Mouse (Mus musculus) c-Kit-positive CD71-negative TER-119-negative erythroid progenitor cells, embryonic 14.5 days (primary cell): ENCODE measurements around the gene Ifi214.
"Not testable (repeated sequence)": the region's sequence is repeated elsewhere in the genome, so short reads cannot be mapped to it uniquely, and the experiment has no call there.

Experiments
- DNase-seq: peaks from one replicate; pipeline ENCODE4 v3.0.0-alpha.2; 2013; ENCODE audit warnings: low read depth

The Ifi214 gene

DNA sequence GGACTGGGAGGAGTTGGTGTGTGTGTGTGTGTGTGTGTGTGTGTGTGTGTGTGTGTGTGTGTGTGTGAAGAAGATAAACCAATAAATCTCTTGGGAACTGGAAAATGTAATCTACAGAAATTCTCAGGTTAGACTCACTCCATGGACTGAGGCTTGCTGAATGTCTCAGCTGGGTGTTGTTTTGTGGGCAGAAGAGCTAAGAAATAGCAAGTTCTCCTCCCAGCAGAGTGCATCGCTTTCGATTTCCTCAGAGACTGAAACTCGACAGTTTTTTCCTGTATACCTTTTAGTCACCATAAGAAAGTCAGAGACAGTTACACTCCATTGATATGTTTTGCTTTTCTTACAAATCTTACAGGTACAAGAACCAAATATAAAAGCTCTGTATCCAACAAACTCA is at the start of gene Ifi214:
TSS of gene Ifi214 (minus strand) at position 167 of the 400 bp plus-strand sequence.
- DNase-seq, result not testable (repeated sequence)

DNA sequence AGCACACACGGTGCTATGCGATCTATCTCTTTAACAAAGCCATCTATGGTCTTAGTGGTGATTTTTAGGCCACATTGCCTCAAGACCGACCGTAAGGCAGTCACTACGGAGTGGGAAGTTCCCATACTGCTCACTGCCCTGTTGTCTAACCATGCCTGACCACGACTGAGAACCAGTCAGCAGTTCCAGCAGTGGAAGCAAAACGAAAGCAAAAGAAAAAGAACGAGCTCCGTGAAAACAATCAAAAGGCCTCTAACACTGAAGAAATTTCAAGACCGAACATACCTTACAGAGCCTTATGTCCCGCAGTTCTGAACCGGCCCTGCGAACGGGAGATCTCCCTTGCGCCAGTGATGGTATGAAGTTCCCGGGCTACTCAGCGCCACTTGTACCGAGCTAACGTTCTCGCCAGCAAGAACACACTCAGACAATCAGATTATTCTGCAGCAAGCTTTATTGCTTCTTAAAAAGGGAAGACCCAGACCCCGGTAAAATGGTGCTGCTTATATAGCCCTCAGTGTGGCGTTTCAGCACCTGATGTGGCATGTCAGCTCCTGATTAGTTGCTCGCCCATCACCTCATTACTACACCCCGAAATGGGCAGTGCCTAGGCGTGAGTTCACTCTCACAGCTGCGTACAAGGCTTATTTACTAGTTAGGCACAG is 44.3 kb upstream of the Ifi214 start:
- no peak for DNase-seq

DNA sequence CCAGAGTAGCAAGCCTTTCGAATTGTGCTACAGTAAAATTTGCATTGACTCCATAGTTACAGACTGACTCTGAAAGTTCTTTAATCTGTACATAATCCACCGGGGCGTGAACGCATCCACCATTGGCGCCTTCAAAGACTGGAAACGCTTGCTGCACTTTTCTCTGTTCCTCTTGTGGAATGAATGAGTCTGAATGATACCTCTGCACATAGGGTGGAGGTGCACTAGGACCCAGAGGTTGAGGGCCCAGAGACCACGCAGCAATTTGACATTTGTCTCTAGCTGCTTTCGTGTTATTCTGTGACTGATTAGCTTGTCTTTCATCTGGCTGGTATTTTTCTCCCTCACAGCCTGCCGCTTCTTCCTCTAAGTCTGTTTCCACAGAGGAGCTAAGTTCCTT is 43.3 kb upstream of the Ifi214 start:
- no peak for DNase-seq

DNA sequence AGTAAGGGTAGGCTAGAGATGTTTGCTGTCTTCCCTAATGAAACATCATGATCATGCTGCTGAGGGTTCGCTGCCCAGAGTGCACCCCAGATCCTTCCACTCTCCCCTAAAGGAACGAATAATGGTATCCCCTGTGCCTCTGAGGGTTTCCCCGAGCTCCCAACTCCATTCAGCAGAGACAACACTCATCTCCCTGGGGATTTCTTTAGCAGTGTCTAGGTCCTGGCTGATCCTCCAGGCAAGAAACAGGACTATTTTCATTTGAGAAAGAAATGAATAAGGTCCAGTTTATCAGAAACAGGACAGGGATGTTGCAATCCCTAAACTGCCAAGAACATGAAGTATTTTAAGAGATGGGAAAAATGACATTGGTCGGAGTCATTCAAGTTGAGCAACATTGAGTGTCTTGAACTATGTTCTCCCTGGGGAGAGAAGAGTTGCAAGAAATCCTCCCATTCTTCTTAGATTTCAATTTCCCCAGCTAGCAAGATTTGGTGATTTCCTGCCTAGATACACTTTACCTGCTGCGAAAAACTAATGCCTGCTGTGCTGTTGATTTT is 14.8 kb upstream of the Ifi214 start:
- DNase-seq, result not testable (repeated sequence)

DNA sequence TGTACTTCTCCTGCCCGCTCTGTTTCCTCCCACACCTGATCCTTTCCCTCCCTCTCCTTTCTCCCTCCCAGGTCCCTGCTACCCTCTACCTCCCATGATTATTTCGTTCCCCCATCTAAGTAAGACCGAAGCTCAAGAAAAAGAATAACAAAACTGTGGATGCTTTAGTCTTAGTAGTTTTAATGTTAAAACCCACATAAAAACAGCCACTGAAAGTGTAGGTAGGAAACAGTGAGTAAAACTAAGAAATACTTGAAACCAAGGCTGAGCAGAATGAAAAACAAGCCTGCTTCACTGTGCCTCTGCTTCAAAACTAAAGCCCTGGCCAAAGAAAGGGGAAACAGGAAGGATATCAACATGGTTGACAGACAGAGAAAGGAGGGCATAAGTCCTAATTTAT is 13.0 kb upstream of the Ifi214 start:
- not testable (repeated sequence) for DNase-seq

DNA sequence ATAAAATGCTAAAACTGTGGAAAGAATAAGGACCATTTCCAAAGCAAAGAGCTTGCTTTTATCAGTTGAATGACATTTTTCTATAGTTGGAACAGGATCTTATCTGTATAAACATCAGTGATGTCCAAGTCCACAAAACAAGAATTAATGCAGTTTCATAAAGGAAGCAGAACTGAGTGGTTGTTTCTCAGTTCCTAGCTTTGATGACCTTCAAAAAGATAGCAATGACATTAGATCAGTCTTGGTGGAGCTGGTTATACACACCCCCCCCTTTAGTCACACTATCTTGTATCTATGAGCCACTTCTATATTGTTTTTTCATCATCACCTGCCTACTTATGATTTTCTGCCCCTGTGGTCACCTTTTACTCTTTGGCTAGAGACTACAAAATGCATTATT is 14.3 kb downstream of the Ifi214 start:
- DNase-seq, result no peak

DNA sequence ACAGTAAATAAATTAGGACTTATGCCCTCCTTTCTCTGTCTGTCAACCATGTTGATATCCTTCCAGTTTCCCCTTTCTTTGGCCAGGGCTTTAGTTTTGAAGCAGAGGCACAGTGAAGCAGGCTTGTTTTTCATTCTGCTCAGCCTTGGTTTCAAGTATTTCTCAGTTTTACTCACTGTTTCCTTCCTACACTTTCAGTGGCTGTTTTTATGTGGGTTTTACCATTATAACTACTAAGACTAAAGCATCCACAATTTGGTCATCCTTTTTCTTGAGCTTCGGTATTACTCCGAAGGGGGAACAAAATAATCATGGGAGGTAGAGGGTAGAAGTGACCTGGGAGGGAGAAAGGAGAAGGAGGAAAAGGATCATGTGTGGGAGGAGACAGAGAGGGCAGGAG is 25.2 kb downstream of the Ifi214 start:
- not testable (repeated sequence) for DNase-seq

DNA sequence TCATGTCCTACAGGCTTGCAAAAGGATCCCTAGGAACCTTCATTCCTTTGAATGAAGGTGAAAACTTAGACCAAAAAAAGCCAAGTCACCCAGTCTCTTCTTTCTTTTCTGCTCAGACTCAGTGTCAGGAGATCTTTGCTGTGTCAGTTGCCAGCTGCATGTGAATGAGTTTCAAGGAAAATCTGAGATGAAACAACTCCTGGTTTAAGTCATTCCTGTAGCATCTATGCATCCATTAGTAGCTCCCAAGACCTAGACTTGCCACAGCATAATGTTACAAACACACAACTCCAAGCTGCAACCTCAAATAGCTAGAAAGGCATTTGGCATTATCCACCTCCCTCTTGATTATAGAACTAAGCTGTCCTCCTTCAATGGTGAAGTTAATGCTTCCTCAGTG is 44.3 kb downstream of the Ifi214 start:
- DNase-seq, result not testable (repeated sequence)

DNA sequence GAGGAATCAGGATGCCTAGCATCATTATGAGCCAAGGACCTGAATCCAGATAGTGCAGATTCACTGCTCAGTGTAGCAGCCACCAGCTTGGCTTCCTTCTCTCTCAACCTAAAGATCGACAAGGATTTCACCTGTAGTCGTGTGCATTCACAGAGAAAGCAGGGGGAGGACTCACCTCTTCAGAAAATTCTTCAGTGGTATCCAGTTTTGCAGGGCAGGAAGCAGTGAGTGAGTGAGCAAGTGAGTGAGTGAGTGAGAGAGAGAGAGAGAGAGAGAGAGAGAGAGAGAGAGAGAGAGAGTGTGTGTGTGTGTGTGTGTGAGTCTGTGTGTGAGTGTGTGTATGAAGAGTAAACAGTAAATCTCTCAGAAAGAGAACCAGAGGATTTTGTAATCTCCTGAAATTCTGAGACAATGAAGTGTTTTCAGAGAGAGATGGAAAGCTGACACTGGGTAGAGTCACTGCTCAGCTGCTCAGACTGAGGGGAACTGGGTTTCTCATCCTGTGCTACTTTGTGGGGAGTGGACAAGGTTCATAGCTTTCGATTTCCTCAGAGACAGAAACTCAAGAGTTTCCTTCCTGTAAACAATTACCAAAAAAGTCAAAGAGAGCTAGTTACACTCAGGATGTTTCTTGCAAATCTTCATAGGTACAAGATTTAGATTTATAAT is 44.8 kb downstream of the Ifi214 start, which contains the start of gene Ifi206:
TSS of gene Ifi206 (minus strand) at position 230 of the 669 bp plus-strand sequence.
- DNase-seq, result not testable (repeated sequence)

DNA sequence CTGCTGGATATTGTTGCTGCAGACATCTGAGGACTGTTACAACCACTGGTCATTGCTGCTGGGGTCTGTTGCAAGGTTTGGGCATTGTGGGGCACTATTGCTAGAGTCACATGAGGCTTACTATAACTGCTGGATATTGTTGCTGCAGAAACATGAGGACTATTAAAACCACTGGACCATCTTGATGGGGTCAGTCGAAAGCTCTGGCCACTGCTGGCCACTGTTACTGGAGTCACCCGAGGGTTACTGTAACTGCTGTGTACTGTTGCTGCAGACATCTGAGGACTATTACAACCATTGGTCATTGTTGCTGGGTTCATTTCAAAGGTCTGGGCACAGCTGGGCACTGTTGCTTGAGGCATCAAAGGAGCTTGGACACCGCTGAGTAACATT is 54.6 kb downstream of the Ifi214 start:
- DNase-seq, result not testable (repeated sequence)

DNA sequence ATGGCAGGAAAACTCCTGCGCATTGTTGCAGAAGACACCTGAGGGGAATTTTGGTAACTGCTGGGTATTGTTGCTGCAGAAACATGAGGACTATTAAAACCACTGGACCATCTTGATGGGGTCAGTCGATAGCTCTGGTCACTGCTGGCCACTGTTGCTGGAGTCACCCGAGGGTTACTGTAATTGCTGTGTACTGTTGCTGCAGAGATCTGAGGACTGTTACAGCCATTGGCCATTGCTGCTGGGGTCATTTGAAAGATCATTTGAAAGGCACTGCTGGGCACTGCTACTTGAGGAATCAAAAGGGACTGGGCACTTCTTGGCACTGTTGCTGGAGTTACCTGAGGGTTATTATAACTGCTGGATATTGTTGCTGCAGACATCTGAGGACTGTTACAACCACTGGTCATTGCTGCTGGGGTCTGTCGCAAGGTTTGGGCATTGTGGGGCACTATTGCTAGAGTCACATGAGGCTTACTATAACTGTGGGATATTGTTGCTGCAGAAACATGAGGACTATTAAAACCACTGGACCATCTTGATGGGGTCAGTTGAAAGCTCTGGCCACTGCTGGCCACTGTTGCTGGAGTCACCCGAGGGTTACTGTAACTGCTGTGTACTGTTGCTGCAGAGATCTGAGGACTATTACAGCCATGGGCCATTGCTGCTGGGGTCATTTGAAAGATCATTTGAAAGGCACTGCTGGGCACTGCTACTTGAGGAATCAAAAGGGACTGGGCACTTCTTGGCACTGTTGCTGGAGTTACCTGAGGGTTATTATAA is 55.2 kb downstream of the Ifi214 start:
- DNase-seq, result not testable (repeated sequence)
